Mouse (Mus musculus): Measurements from ENCODE around the gene Nudt16l1.

DNA sequence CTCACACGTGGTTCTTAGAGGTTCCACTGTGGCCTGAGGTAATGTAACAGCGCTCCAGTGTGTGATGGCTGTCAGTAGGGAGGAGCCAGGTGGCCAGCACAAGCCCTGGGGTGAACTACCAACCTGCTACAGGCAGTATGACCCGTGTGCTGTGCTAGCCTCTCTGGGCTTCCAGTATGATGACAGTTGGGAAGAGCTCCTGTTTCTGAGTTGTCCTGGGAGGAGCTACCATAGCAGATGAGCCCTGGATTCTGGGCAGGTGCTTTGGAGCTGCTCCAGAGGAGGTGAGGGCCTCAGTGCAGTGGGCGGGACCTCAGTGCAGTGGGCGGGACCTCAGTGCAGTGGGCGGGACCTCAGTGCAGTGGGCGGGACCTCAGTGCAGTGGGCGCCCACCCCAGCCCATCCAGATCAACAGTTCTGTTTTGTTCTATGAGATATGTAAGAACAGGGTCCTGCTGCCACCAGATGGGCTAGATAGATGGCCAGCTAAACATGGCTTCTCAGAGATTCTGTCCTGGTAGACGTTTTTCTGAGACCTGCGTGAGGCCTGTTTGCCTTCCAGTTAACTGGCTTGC is 26.4 kb upstream of the Nudt16l1 start:
- TF ChIP-seq CTCF (IDR thresholded peaks at IDR 0.05; ENCODE audit: borderline replicate concordance, control insufficient read depth, extremely low read depth, insufficient read depth, low read length, poor library complexity): no peak
- TF ChIP-seq POLR2A (IDR thresholded peaks at IDR 0.05; ENCODE audit: control insufficient read depth, extremely low read depth, insufficient read depth, low read length, poor library complexity): no peak
